Mouse (Mus musculus) testis, adult 2 months (tissue): ENCODE measurements around the gene Emid1.

Experiments
- CTCF ChIP-seq: fragments of 200-500 bp; IDR thresholded peaks from 2 replicates; pipeline ENCODE4 v1.5.1; 2012; ENCODE audit warnings: low read depth, mild to moderate bottlenecking, inconsistent platforms, low read length, moderate library complexity; ENCODE audit not compliant: control insufficient read depth, insufficient read depth, insufficient replicate concordance
- POLR2A ChIP-seq: fragments of 200-500 bp; IDR thresholded peaks from 2 replicates; pipeline ENCODE4 v1.6.1; 2012; ENCODE audit warnings: low read depth, mild to moderate bottlenecking, inconsistent platforms, low read length, moderate library complexity; ENCODE audit not compliant: control insufficient read depth

DNA sequence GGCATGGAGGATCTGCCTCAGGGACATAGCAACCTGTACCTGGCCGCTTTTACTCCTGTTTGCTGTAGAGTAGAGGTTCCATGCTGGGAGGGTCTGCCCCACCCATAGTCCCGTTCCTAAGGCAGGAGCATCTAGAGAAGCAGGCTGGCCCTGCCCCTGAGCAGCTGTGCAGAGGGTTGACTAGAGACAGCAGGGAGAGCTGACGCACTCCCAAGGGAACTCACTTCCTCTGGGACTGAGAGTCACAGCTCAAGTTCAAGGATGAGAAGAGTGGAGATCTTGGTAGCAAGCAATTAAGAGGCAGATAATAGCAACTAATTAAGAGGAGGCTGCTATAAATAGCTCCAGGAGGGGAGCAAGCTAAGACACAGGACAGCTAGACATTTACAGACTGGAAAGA is 20.8 kb upstream of the Emid1 start:
- TF ChIP-seq POLR2A: no peak
- TF ChIP-seq CTCF: no peak
